Mouse (Mus musculus): ENCODE measurements around the gene Cnp.
"Not testable (repeated sequence)": the region's sequence is repeated elsewhere in the genome, so short reads cannot be mapped to it uniquely, and the experiment has no call there.

Cnp gene

DNA sequence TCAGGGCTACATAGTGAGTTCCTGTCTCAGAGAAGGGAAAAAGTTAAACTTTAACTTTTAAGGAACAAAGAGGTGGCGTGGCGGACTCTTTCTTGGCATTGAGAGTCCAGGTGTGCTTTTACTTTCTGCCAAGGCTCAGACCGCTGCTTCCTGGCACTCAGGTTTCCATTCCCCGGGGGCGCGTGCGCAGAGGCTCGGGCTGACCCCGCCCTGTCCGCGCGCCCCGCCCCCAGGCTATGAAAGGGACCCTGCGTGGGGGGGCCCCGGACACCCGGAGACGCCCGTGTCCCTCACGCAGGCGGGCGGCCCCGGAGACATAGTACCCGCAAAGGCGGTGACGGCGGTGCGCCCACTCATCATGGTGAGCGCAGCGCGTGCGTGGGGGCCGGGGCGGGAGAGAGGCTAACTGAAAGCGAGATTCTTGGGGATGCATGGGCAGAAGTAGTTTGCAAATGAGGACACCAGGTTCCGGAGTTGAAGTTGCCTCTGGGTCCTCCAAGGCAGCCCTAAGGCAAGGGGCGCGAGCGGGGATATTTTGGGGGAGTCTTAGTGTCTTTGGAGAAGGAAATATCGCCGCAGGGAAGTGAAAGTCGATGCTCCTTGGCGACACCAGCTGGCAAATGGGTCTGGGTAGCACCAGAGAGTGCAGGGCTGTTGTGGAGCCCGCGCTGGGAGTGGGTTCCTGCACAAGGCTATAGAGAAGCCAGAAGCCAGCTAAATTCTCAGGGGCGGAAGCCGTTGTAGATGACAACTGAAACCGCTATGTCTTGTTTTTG, at the start of gene Cnp:
Gene Cnp, plus strand, starts transcription at position 197 of the 776 bp plus-strand sequence.
- peak; percentile 79 for DNase-seq (ENCODE audit: low spot score)

DNA sequence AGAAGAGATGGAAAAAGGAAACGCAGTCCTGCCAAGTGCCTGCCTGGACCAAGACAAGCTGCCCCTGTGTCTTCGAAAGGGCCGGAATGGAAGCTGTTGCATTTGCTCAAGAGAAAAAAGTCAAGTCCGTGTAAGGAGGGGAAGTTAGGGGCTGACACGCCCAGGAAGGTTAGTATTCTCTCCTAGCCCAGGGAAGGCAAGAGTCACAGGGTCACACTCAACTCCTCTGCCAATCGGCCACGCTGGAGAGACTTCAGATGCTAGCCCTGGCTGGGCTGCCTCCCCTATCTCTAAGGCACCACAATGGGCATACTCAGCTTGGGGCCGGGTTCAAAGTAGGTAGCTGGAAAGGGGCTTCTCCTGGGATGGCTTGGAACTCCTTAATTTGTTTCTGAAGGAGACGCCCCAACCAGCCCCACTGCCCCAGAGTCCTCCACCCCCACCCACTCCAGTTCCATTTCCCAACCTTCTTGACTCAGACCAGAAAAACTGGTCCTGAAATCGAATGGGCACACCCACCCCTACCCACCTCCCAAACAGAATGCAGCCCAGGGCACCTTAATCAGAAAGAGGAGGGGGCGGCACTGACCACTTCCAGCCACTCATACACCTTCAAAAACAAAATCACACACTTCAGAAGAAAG, 49.6 kb upstream of the Cnp start:
- DNase-seq (ENCODE audit: low spot score): no peak

DNA sequence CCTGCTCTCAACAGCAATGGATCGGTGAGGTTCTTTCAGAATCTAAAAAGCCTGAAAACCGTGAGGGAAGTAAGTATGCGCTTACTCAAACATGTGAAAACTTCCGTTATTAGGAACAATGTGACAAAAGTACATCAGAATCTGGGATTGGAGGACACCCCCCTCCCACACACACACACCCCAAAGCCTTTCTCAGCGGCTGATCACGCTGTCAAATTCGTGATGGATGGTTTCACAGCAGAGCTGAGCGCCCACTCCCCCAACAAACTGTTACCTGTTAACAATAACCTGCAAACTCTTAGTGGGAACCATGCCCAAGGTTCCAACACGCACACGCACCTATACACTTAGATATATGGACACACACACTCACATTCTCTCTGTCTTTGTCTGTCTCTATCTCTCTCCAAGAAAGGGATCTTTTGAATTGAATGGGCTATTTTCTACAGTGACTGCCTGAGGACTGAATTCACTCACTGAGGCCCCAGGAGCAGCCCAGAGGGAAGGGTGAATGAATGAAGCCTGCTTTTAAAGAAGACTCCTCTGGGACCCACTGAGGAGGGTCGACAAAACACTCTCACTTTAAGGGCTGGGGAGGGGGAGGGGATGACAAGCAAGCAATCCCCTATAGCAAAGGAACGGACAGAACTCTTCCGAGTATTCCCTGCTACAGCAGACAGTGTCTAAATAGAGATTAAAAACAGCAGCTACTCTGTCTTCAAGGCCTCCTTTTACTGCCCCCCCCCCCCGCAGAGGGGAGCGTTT, 48.5 kb upstream of the Cnp start:
- DNase-seq (ENCODE audit: low spot score): no peak

DNA sequence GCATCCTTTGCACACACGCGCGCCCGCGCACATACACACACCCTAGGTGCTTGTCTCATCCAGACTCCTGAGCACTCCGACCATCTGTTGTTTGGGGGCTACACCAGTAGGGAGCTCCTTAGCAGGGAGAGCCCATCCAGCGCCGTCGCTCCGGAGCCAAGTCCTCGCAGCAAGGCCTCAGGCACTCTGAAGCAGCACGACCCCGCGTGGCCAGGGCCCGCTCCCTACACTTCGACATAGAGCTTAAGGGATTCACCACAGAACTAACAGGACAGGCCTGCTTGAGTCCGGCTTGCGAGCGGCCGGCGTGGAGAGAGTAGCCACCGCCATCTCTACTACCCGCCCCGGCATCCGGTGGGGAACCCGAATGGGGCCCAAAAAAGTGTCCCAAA, 47.6 kb upstream of the Cnp start:
- peak; percentile 48 for DNase-seq (ENCODE audit: low spot score)

DNA sequence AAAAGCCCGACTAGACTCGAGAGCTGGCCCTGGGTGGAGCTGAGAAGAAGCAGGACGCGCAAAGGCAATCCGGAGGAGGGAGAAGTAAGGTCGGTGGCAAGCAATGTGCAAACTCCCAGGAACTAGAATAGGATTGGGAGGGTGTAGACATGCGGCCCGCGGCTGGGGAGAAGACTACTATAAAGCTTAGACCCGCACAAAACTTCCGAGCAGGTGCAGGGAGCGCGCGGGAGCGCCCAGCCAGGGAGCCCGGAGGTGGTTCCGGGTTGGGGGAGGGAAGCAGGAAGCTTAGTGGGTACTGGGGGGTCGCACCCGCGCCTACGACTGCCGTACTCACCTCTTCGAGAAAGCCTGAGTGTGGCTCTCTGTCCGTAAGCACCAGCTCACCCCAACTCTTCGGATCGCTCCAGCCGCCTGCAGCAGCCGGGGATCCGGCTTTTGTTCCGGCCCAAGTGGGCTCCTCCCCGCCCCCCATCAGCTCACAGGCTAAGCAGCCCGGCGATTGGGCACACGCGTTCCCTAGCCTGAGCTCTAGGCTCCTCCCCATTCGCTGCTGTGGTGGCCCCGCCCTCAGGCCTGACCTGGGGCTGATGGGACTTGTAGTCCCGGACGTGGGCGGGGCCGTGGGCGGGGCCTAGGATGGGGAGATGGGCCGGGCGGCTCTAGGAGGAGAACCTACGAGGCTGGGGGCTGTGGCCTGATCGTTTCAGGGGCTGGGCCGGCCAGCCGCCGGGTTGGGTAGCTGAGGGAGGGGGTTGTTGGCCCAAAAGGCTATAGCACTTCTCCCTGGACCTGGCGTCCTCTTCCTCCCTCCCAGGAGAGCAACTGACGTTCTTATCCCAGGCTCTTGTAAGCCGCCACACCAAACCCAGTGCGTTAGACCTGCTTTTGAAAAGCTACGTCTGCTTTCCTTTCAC, 47.0 kb upstream of the Cnp start, which contains the start of gene Acly:
Gene Acly, minus strand, starts transcription at position 543 of the 917 bp plus-strand sequence.
- DNase-seq (ENCODE audit: low spot score): peak; percentile 98

DNA sequence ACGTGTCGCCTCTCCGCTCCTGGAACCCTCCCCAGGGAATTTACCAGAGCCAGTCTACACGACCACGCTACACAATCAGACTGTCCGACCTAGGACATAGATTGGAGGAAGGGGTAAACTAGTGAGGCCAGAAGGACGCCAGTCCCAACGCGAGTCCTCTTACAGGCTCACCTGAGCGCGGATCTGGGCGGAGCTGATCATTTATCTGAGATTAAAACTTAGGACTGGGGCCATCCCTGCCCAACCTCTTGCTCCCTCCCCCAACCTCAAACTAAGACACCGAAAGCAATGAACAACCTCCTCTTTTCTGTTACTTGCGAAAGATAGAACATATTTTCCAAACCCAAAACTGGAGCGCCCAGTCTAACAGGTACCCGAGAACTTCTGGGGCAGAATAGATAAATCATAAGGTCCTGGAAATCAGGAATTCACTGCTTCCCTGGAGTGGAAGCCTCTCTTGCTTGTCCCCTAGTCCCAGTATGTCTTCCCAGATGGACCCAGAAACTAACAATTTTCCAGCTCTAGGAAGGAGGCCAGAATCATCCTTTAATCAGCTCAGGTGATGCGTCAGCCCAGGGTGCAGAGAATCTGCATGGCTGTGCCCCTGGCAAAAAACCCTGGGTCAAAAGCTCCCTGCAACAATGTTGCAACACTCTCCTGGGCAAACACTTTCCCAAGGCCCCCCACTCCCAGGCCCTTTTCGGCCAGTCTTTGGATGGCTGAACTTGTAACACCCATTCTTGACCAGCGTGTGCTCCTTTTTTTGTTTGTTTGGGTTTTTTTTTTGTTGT, 46.1 kb upstream of the Cnp start:
- no peak for DNase-seq (ENCODE audit: low spot score)

DNA sequence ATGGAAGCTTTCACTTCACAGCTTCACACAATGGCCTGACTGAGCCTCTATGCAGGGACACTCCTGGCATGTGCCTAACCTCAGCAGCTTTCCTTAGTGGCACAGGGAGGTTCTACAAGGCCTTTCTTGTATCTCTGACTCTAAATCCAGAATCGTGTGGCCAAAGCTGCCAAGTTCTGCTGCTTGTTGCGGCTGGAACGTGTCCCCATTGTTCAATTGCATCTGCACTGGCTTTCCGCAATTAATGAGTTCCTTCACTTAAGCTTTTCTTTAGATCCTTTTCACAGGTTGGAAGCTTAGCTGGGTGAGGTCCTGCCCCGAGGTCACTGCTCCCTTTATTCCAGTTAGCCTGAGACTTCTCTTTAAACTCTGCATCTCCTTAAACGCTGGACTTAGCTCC, 40.8 kb upstream of the Cnp start:
- DNase-seq (ENCODE audit: low spot score): no peak

DNA sequence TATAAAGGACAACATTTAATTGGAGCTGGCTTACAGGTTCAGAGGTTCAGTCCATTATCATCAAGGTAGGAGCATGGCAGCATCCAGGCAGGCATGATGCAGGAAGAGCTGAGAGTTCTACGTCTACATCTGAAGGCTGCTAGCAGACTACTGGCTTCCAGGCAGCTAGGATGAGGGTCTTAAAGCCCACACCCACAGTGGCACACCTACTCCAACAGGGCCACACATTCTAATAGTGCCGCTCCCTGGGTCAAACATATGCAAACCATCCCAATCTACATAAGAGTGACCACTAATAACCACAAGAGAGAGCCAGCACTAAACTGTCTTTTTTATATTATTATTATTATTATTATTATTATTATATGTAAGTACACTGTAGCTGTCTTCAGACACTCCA, 40.3 kb upstream of the Cnp start:
- not testable (repeated sequence) for DNase-seq (ENCODE audit: low spot score)

DNA sequence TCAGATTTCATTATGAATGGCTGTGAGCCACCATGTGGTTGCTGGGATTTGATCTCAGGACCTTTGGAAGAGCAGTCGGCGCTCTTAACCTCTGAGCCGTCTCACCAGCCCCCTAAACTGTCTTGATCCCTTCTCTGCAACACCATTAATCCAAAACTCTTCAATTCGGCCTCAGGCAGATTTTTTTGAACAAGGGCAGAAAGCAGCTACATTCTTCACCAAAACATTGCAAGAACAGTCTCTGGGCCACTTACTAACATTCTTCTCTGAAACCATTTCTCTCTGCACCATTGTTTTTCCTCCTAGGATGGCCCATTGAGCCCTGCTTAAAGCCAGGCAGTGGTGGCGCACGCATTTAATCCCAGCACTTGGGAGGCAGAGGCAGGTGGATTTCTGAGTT, 39.9 kb upstream of the Cnp start:
- not testable (repeated sequence) for DNase-seq (ENCODE audit: low spot score)

DNA sequence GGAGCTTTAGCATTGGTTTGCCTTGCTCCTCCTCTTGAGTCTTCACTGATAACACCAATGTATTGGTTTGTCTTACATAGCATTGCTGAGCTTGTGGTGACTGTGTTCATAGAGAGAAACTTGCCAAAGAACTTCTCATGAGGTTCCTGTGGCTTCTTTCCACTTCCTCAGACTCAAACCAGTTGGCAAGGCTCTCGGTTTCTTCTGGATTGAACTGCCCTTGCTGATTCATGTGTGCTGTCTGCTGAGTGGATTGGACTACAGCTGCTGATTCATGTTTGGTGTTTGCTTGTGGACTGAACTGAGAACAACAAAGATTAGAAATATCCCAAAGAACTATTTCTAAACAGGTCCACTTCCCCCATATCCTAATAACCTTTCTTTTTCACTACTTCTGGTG, 38.7 kb upstream of the Cnp start:
- no peak for DNase-seq (ENCODE audit: low spot score)

DNA sequence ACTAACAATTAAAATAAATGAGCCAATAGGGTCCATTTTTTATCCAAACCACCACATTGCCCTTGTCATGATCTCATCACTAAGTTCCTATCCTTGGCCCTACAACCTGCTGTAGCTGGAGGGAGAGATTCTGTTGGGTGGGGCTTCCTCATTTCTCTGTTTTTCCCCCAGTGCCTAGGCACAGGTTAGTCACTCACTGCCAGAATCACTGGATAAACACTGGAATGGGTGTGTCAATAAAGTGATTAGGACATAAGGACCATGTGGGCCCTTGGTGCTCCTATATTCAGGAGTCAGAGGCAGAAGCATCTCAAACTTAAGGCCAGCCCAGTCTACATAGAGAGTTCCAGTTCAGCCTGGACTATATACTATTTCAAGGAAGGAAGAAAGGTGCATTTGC, 38.2 kb upstream of the Cnp start:
- no peak for DNase-seq (ENCODE audit: low spot score)

DNA sequence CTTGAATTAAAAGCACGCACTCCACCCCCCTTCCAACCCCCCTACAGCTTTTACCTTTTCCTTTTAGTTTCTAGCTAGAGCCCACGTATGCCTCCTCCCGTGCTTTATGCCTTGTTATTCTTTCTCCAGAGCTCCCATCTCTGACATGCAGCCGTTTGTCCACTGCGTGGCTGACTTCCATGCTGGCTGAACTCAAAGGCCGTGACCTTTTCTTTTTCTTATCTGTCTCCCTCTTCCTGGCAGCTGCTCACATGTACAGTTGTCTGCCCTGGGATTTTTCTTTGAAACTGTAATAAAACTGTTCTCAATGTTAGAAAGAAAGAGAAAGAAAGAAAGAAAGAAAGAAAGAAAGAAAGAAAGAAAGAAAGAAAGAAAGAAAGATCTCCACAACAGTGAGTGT, 33.7 kb upstream of the Cnp start:
- no peak for DNase-seq (ENCODE audit: low spot score)

DNA sequence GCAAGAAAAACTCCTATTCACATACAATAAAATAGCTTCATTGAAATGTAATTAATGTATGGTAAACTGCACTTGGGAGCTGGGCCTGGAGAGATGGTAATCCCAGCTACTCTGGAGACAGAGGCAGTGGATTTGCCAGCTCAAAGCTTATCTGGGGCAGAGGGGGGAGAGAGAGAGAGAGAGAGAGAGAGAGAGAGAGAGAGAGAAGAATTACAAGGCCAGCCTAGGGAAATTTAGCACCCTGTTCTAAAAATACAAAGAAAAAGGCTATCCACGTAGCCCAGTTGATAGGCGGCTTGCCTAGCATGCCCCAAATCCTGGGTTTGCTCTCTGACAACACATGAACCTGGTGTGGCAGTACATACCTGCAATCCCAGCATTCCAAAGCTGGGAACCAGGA, 33.1 kb upstream of the Cnp start:
- no peak for DNase-seq (ENCODE audit: low spot score)

DNA sequence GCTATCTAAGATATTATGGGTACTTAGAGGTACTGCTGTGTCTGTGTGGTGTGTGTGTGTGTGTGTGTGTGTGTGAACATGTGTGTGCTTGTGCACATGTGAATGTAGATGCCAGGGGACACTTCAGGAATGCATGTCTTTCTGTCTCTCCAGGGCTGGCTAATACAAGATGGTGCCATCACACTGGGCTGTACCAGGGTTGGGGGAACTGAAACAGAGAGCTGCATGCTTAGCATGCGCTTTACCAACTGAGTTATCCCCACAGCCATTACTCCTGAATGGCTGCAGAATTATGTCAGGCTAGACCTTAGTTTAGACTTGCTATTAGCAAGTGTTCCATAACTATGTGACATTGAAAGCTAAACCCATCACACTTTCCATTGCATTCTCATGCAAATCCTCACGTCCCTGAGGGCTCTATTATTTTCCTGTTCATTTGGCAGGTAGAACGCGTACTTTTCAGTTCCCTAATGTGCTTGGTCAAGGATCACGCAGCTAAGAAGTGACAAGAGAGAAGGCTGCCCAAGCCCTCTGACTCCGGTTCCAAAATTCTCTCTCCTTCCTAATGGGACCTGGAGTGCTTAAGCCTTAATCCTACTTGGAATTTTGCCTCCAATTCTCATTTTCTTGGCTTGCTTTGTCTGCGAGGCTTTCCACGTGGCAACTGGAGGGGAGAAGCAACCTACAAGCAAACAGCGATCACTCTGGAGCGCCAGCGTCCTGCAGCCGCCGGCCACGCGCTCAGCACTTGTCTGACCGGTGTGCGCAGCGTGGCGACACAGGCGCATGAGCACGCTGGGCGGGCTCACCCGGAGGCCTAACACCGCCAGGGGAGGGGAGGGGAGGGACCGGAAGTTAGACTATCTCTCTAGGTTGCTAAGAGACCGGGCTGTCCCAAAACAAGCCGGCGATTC, 29.6 kb upstream of the Cnp start, which contains the start of gene Ttc25:
Gene Ttc25, plus strand, starts transcription at position 776 of the 914 bp plus-strand sequence.
- DNase-seq (ENCODE audit: low spot score): peak; percentile 68

DNA sequence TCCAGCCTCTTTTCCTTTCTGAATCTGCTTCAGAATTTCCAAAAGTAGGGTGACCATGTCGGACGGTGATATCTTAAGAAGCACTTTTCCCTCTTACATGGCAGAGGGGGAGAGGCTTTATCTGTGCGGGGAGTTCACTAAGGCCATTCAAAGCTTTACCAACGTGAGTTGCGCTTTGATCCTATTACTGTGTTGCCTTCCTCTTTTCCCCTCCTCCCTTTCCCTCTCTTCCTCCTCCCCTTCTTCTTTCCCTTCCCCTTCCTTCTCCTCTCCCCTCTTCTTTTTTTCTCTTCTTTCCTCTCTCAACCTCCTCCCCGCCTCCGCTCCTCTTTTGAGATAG, 29.0 kb upstream of the Cnp start:
- no peak for DNase-seq (ENCODE audit: low spot score)

DNA sequence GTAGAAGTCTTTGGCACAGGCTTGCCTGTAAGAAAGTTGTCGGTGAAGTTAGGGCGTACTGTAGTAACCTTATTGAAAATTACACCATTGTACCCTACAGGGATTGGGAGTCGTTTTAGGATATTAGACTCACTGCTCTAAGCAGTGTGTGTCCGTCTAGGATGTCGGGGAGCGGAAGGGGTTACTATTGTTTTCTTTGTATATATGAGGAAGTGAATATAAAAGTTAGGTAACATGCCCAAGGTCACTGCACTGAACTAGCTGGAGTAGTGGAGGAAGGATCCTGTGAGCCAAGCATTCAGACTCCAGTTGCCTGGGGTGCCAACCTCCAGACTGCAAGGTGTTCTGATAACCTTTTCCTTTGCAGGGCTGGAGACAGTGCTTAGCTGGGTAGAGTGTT, 27.7 kb upstream of the Cnp start:
- DNase-seq (ENCODE audit: low spot score): no peak

DNA sequence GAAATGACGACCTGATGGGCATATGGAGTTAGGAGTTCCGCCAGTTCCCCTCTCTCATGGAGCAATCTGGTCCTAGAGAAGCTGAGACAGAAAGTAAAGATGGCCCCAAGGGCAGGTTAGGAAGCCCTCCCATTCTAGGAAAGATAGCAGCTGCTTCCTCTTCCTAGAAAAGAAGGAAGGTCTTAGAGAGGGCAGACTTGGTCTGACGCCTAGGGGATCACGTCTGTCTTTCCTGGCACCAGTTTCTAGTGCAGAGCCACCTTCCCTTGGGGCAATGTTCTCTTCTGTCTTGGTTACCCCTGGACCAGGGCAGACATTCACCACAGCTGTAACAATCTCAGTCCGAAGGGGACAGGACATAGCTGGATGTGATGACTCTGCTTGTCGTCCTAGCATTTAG, 26.6 kb upstream of the Cnp start:
- DNase-seq (ENCODE audit: low spot score): no peak

DNA sequence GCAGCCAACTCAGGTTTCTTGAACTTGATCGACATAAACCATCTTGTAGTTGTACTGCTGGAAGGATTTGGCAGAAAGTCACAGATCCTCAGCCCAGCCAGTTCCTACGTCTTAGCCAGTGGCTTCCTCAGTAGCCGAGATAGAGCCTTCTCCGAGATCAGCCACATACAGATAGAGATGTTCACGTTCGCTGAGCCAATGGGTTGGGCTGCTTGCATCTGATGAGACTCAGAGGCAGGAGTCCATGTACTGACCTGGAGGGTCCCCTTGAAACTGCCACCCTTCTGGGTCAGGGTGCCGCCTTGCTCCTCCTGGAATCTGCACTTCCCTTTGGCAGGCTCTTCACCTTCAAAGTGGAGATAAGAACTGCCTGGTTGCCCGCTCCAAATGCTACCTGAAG, 25.2 kb upstream of the Cnp start:
- no peak for DNase-seq (ENCODE audit: low spot score)

DNA sequence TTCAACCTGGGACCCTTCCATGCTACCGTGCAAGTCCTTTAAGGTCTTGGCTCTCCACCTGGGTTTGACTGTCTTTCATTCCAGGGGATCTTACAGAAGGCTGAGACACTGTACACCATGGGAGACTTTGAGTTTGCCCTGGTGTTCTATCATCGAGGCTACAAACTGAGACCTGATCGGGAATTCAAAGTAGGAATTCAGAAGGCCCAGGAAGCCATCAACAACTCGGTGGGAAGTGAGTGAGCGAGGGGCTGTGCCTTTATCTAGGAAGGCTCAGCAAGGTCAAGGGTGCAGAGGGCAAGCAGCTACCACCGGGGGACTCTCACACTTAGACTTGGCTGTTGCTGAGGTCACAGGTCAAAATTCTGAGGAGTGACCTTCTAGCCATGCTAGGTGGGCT, 24.6 kb upstream of the Cnp start:
- no peak for DNase-seq (ENCODE audit: low spot score)

DNA sequence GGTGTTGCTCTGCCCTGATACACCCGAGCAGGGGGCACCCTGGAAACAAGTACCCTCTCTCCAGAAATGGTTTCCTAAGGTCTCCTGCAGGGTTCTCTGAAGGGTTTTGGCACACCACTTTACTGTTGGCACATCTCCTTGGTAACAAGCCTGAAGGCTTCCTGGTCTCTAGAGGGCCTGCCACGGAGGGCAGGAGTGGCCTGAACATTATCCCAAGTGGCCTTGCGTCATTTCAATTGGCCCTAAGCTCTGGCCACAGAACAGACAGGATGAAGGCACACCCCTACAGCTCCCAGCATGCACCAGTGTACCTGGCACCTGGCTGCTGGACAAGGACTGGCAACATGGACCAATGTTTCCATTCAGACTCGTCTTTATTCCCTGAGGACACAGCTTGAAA, 21.9 kb upstream of the Cnp start:
- no peak for DNase-seq (ENCODE audit: low spot score)
